Mouse (Mus musculus) heart, embryonic 14.5 days (tissue): Measurements from ENCODE around the gene Wnt3a. TPM values are rescaled to one million over a fixed set of nuclear protein-coding genes. Genes with fewer than 3 reads are reported as not detected.
A peak's percentile ranks its signal among the peaks of the same experiment; 100 is the strongest.

Experiments
- ATAC-seq: fragments of 200-750 bp; cut with Nextera tagmentation; 2 replicates; pipeline ENCODE4 v1.8.0; 2017; ENCODE audit warnings: low read depth, moderate TSS enrichment; ENCODE audit not compliant: insufficient number of reproducible peaks, insufficient read depth, low FRiP score
- H3K27ac ChIP-seq, 2 experiments: fragments of 200-500 bp in 1 of 2; fragments of 300-500 bp in 1 of 2; sonication (generic) in 1 of 2; replicated peaks in 1 of 2; 2 replicates each; pipeline ENCODE4 v1.5.1; 2012 to 2014; ENCODE audit warnings: low read depth in 2 of 2, low read length in 2 of 2, control low read depth in 1 of 2, mild to moderate bottlenecking in 1 of 2, mixed read lengths in 1 of 2; ENCODE audit not compliant: control insufficient read depth in 1 of 2, insufficient read depth in 1 of 2
- H3K27me3 ChIP-seq: fragments of 300-500 bp; sonication (generic); 2 replicates; pipeline ENCODE4 v1.6.1; 2014; ENCODE audit warnings: mild to moderate bottlenecking, low read length, control low read depth; ENCODE audit not compliant: control insufficient read depth, insufficient read depth
- H3K36me3 ChIP-seq: fragments of 300-500 bp; sonication (generic); 2 replicates; pipeline ENCODE4 v1.6.1; 2014; ENCODE audit warnings: mild to moderate bottlenecking, control low read depth, low read length, mixed read lengths; ENCODE audit not compliant: control insufficient read depth, insufficient read depth
- H3K4me1 ChIP-seq, 2 experiments: fragments of 200-500 bp in 1 of 2; fragments of 300-500 bp in 1 of 2; sonication (generic) in 1 of 2; 2 replicates each; pipeline ENCODE4 v1.6.1; 2012 to 2014; ENCODE audit warnings: low read length in 2 of 2, control low read depth in 1 of 2, mixed read lengths in 1 of 2; ENCODE audit not compliant: control insufficient read depth in 2 of 2, insufficient read depth in 2 of 2
- H3K4me2 ChIP-seq: fragments of 300-500 bp; sonication (generic); 2 replicates; pipeline ENCODE4 v1.6.1; 2014; ENCODE audit warnings: mild to moderate bottlenecking, low read length
- H3K4me3 ChIP-seq, 2 experiments: fragments of 200-500 bp in 1 of 2; fragments of 300-500 bp in 1 of 2; sonication (generic) in 1 of 2; 2 replicates each; pipeline ENCODE4 v1.5.1; 2012 to 2014; ENCODE audit warnings: low read length in 2 of 2, mild to moderate bottlenecking in 2 of 2, control low read depth in 1 of 2, low read depth in 1 of 2, moderate library complexity in 1 of 2; ENCODE audit not compliant: control insufficient read depth in 1 of 2, insufficient read depth in 1 of 2
- H3K9ac ChIP-seq: fragments of 300-500 bp; sonication (generic); 2 replicates; pipeline ENCODE4 v1.6.1; 2014; ENCODE audit warnings: mild to moderate bottlenecking, low read length
- H3K9me3 ChIP-seq: fragments of 300-500 bp; sonication (generic); 2 replicates; pipeline ENCODE4 v1.6.1; 2016; ENCODE audit warnings: low read length, control low read depth; ENCODE audit not compliant: control insufficient read depth
- WGBS: fragments of 180-500 bp; shearing (Covaris S2); extraction: QIAGEN DNeasy Blood & Tissue Kit; methylation state at CpG from one replicate; pipeline ENCODE4 v1.1.7; 2014; 5-methylcytosine and 5-hydroxymethylcytosine counted together
- polyA plus RNA-seq: library from polyadenylated mRNA; unstranded; fragments of >200 nt; fragmentation: Nextera tagmentation; extraction: Ambion mirVana; gene quantifications from 2 replicates; pipeline ENCODE4 v1.2.1, GENCODE M21; 2014

Gene Wnt3a
- polyA plus RNA-seq: not detected in 2 replicates

GRCm38 (mm10) chr11:59290702-59291303 lies at the start of gene Wnt3a:
Gene Wnt3a, minus strand, starts transcription at chr11:59290752.
- Histone ChIP-seq H3K4me2 (peak within 1 kb of the TSS; percentile 42), H3K27ac (no peak within 1 kb of the TSS), H3K4me1 (no peaks in the 10 kb centered on the region), H3K36me3 (no peaks in the 10 kb centered on the region), H3K4me3 (peak within 1 kb of the TSS in 1 of 2 experiments; percentile 23; a peak in 2 of 4 replicates), H3K9ac (no peak within 1 kb of the TSS), H3K27me3 (peaks cover 85% of the 10 kb centered on the region), H3K9me3 (no peaks in the 10 kb centered on the region)
- WGBS: 1% methylated on average over 57 of the region's 60 CpGs
- ATAC-seq: no peak

GRCm38 (mm10) chr11:59338736-59339120 lies 48.2 kb upstream of the Wnt3a start:
- Histone ChIP-seq H3K36me3 (no peaks in the 10 kb centered on the region), H3K4me2 (no peak overlapping the region), H3K27ac (0 out of 4 replicates have a peak overlapping the region, but pooled peaks of 1 of the 2 experiments have one; percentile 24), H3K27me3 (no peaks in the 10 kb centered on the region), H3K4me3 (no peak overlapping the region), H3K9ac (no peak overlapping the region), H3K4me1 (peaks cover 20% of the 10 kb centered on the region in 2 experiments), H3K9me3 (no peaks in the 10 kb centered on the region)
- WGBS: 77% methylated on average over 2 of the region's 2 CpGs
- ATAC-seq: no peak

GRCm38 (mm10) chr11:59337955-59338735 lies 47.6 kb upstream of the Wnt3a start:
- H3K9me3 ChIP-seq: no peaks in the 10 kb centered on the region
- H3K36me3 ChIP-seq: no peaks in the 10 kb centered on the region
- peak overlapping the region; percentile 30; the same call in 1 of the 2 replicates for H3K9ac ChIP-seq
- WGBS: 40% methylated on average over 13 of the region's 13 CpGs
- peak overlapping the region; percentile 75 to 84 for H3K27ac ChIP-seq
- H3K4me3 ChIP-seq: no peak overlapping the region
- H3K4me1 ChIP-seq: peaks cover 20% of the 10 kb centered on the region in 2 experiments
- 0 out of 2 replicates have a peak overlapping the region, but pooled peaks have one; percentile 13 for H3K4me2 ChIP-seq
- no peaks in the 10 kb centered on the region for H3K27me3 ChIP-seq
- no peak for ATAC-seq

GRCm38 (mm10) chr11:59336381-59336780 lies 45.8 kb upstream of the Wnt3a start:
- peaks cover 20% of the 10 kb centered on the region in 2 experiments for H3K4me1 ChIP-seq
- no peaks in the 10 kb centered on the region for H3K9me3 ChIP-seq
- no peak overlapping the region for H3K27ac ChIP-seq
- no peak overlapping the region for H3K4me2 ChIP-seq
- H3K36me3 ChIP-seq: no peaks in the 10 kb centered on the region
- 27% methylated on average over 1 of the region's 1 CpGs for WGBS
- no peak overlapping the region for H3K4me3 ChIP-seq
- no peaks in the 10 kb centered on the region for H3K27me3 ChIP-seq
- ATAC-seq: no peak
- H3K9ac ChIP-seq: no peak overlapping the region

- Histone ChIP-seq H3K36me3 (no peaks in the 10 kb centered on the region), H3K27me3 (no peaks in the 10 kb centered on the region), H3K9me3 (no peaks in the 10 kb centered on the region), H3K27ac (no peak overlapping the region), H3K4me3 (no peak overlapping the region), H3K4me2 (no peak overlapping the region), H3K4me1 (peaks cover 20% of the 10 kb centered on the region in 2 experiments), H3K9ac (no peak overlapping the region)
- WGBS: 49% methylated on average over 2 of the region's 2 CpGs
- no peak for ATAC-seq
Measured at GRCm38 (mm10) chr11:59335942-59336341, 45.4 kb upstream of the Wnt3a start.

GRCm38 (mm10) chr11:59335150-59335549 lies 44.6 kb upstream of the Wnt3a start:
- no peak overlapping the region for H3K4me2 ChIP-seq
- ATAC-seq: no peak
- H3K27ac ChIP-seq: no peak overlapping the region
- H3K9me3 ChIP-seq: no peaks in the 10 kb centered on the region
- no peak overlapping the region for H3K4me3 ChIP-seq
- WGBS: 45% methylated on average over 4 of the region's 4 CpGs
- H3K36me3 ChIP-seq: no peaks in the 10 kb centered on the region
- H3K4me1 ChIP-seq: peaks cover 20% of the 10 kb centered on the region in 2 experiments
- H3K27me3 ChIP-seq: no peaks in the 10 kb centered on the region
- no peak overlapping the region for H3K9ac ChIP-seq

GRCm38 (mm10) chr11:59332938-59333337 lies 42.4 kb upstream of the Wnt3a start:
- ATAC-seq: no peak
- no peaks in the 10 kb centered on the region for H3K36me3 ChIP-seq
- H3K4me3 ChIP-seq: no peak overlapping the region
- H3K9ac ChIP-seq: no peak overlapping the region
- H3K27me3 ChIP-seq: no peaks in the 10 kb centered on the region
- WGBS: 61% methylated on average over 9 of the region's 9 CpGs
- H3K27ac ChIP-seq: no peak overlapping the region
- peaks cover 11 to 16% of the 10 kb centered on the region in 2 experiments for H3K4me1 ChIP-seq
- no peak overlapping the region for H3K4me2 ChIP-seq
- no peaks in the 10 kb centered on the region for H3K9me3 ChIP-seq
